In the genomic region with DNA sequence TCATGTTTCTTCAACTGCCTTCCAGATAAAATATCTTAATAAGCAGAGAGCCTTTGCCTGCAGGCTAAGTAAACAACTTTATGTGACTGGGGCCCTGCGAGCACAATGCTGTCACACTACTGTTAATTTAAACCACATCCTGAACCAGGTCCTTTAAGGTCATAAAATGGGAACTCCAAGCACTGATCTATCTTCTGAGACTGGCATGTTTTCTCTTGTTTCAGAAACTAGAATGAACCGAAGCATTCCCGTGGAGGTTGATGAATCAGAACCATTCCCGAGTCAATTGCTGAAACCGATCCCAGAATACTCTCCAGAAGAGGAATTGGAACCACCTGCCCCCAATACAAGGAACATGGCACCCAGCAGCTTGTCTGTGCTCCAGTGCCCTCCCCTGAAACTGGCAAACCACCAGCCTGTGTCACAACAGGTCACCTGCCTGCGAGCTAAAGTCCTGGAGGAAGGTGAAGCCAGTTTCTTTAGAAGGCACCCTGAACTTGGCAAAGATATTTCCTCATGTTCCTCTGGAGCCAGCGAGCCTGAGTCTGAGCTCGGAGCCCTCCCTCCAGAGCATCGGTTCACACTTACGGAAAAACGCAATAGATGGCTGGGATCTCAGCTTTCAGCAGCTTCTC, we compare ENCODE assay signal across 8 mouse cellular contexts. TPM values are rescaled to one million over a fixed set of nuclear protein-coding genes. Genes with fewer than 3 reads are reported as not detected.
A peak's percentile ranks its signal among the peaks of the same experiment; 100 is the strongest.
DNase-seq lines count a peak whose midpoint lies in the region; ATAC-seq and TF ChIP-seq lines count a peak whose summit lies in the region.

No protein-coding gene starts in this region.

- H3K36me3 ChIP-seq in embryonic facial prominence, embryonic 13.5 days: peaks cover 20% of the 10 kb centered on the region
- peaks cover 24% of the 10 kb centered on the region for H3K36me3 ChIP-seq in stomach, embryonic 14.5 days (ENCODE audit: control insufficient read depth, insufficient read depth, low read length)
- peaks cover 8% of the 10 kb centered on the region; the same call in 1 of the 2 replicates for H3K36me3 ChIP-seq in midbrain, embryonic 14.5 days (ENCODE audit: control insufficient read depth, insufficient read depth, low read length)

- H3K27me3 ChIP-seq in embryonic facial prominence, embryonic 13.5 days: no peaks in the 10 kb centered on the region
- no peaks in the 10 kb centered on the region for H3K27me3 ChIP-seq in stomach, embryonic 14.5 days (ENCODE audit: control insufficient read depth, insufficient read depth, low read length)
- no peaks in the 10 kb centered on the region for H3K27me3 ChIP-seq in midbrain, embryonic 14.5 days (ENCODE audit: control insufficient read depth, insufficient read depth, low read length)

- no peaks in the 10 kb centered on the region for H3K9me3 ChIP-seq in embryonic facial prominence, embryonic 13.5 days
- no peaks in the 10 kb centered on the region for H3K9me3 ChIP-seq in stomach, embryonic 14.5 days (ENCODE audit: control insufficient read depth, low read depth, low read length)
- no peaks in the 10 kb centered on the region for H3K9me3 ChIP-seq in midbrain, embryonic 14.5 days (ENCODE audit: control insufficient read depth, low read length)

- H3K4me2 ChIP-seq in embryonic facial prominence, embryonic 13.5 days: no peak overlapping the region
- H3K4me2 ChIP-seq in stomach, embryonic 14.5 days (replicated peaks; ENCODE audit: low read depth, low read length): no peak overlapping the region
- H3K4me2 ChIP-seq in midbrain, embryonic 14.5 days (ENCODE audit: low read length): no peak overlapping the region

- H3K27ac ChIP-seq in embryonic facial prominence, embryonic 13.5 days: peak overlapping the region; percentile 80
- peak overlapping the region; percentile 76; the same call in 1 of the 2 replicates for H3K27ac ChIP-seq in stomach, embryonic 14.5 days (ENCODE audit: low read length)
- H3K27ac ChIP-seq in midbrain, embryonic 14.5 days (replicated peaks; ENCODE audit: low read depth, low read length): no peak overlapping the region
- H3K27ac ChIP-seq in left cerebral cortex, adult 2 months: no peak overlapping the region

- H3K4me3 ChIP-seq in embryonic facial prominence, embryonic 13.5 days: no peak overlapping the region
- no peak overlapping the region for H3K4me3 ChIP-seq in stomach, embryonic 14.5 days (ENCODE audit: low read depth, low read length)
- no peak overlapping the region for H3K4me3 ChIP-seq in midbrain, embryonic 14.5 days (replicated peaks; ENCODE audit: low read depth, low read length)
- H3K4me3 ChIP-seq in left cerebral cortex, adult 2 months: no peak overlapping the region

- H3K4me1 ChIP-seq in embryonic facial prominence, embryonic 13.5 days: peaks cover 50% of the 10 kb centered on the region
- peaks cover 35% of the 10 kb centered on the region for H3K4me1 ChIP-seq in stomach, embryonic 14.5 days (ENCODE audit: control insufficient read depth, insufficient read depth, low read length)
- H3K4me1 ChIP-seq in midbrain, embryonic 14.5 days (ENCODE audit: control insufficient read depth, insufficient read depth, low read length): peaks cover 28% of the 10 kb centered on the region

- TF ChIP-seq CTCF in left cerebral cortex, adult 2 months (IDR thresholded peaks at IDR 0.05): no peak

- 38% methylated on average over 11 of the region's 11 CpGs for WGBS in embryonic facial prominence, embryonic 13.5 days
- WGBS in stomach, embryonic 14.5 days: 57% methylated on average over 11 of the region's 11 CpGs
- 90% methylated on average over 11 of the region's 11 CpGs for WGBS in midbrain, embryonic 14.5 days

- peak; percentile 18 for DNase-seq in thymus, postnatal 0 days (ENCODE audit: low spot score)
- DNase-seq in thymus, postnatal 4 days: no peak
- peak; percentile 80 for DNase-seq in kidney, postnatal 14 days
- no peak for DNase-seq in neural tube, embryonic 10.5 days (ENCODE audit: extremely low spot score, low spot score)
- DNase-seq in midbrain, embryonic 14.5 days: no peak
- DNase-seq in left cerebral cortex, adult 2 months (ENCODE audit: extremely low spot score in 1 of 2, low spot score in 2 of 2): no peak

- no peak overlapping the region for H3K9ac ChIP-seq in embryonic facial prominence, embryonic 13.5 days
- no peak overlapping the region for H3K9ac ChIP-seq in stomach, embryonic 14.5 days (replicated peaks; ENCODE audit: low read depth, low read length)
- no peak overlapping the region for H3K9ac ChIP-seq in midbrain, embryonic 14.5 days (replicated peaks; ENCODE audit: low read length)

- intact Hi-C loops in left cerebral cortex, adult 2 months (cut with DNase I): no loop called here

- no peak for ATAC-seq in embryonic facial prominence, embryonic 13.5 days (ENCODE audit: insufficient number of reproducible peaks, insufficient read depth, low FRiP score, low TSS enrichment, low read depth)
- no peak for ATAC-seq in stomach, embryonic 14.5 days (ENCODE audit: insufficient number of reproducible peaks, insufficient read depth, low FRiP score, low read depth)
- no peak for ATAC-seq in midbrain, embryonic 14.5 days (ENCODE audit: low FRiP score, low TSS enrichment)

RNA-seq across cellular contexts. Expression of a gene that starts 13.0 kb away (rescaled TPM):
- 13.9 and 19.3 TPM in 2 replicates for polyA plus RNA-seq in thymus, postnatal 0 days (2015; fragmentation: Nextera tagmentation; extraction: Ambion mirVana)
- 15.8 and 18.1 TPM in 2 replicates for polyA plus RNA-seq in embryonic facial prominence, embryonic 13.5 days (2015; fragmentation: Nextera tagmentation; extraction: Ambion mirVana)
- 30.2 and 32.6 TPM in 2 replicates for polyA plus RNA-seq in stomach, embryonic 14.5 days (2014; fragmentation: Nextera tagmentation; extraction: Ambion mirVana)
- polyA plus RNA-seq in midbrain, embryonic 14.5 days (2014; fragmentation: Nextera tagmentation; extraction: Ambion mirVana): 5.4 and 6.8 TPM in 2 replicates
- under 1 TPM; 0.61 to 0.82 TPM for total RNA-seq in left cerebral cortex, adult 2 months (2021)

Comparison
In these comparisons a context has a peak if more than half of its experiments do, and no peak if none do; other contexts are left out.
1. DNase-seq: peak in thymus, postnatal 0 days (single experiment) and kidney, postnatal 14 days (single experiment); none in thymus, postnatal 4 days (single experiment), neural tube, embryonic 10.5 days (single experiment), midbrain, embryonic 14.5 days (single experiment) and left cerebral cortex, adult 2 months (0 of 2).
2. H3K27ac ChIP-seq: peak in embryonic facial prominence, embryonic 13.5 days (single experiment) and stomach, embryonic 14.5 days (single experiment); none in midbrain, embryonic 14.5 days (single experiment) and left cerebral cortex, adult 2 months (single experiment).